Mouse (Mus musculus) thymus, adult 2 months (tissue): ENCODE results near the gene Ccdc180.

Experiments used
- CTCF ChIP-seq: fragments of 200-500 bp; IDR thresholded peaks from 2 replicates; pipeline ENCODE4 v1.5.1; 2012; ENCODE audit warnings: mild to moderate bottlenecking, control low read depth, low read length, moderate library complexity, borderline replicate concordance; ENCODE audit not compliant: control insufficient read depth, poor library complexity, insufficient read depth; ENCODE audit errors: extremely low read depth
- POLR2A ChIP-seq: fragments of 200-500 bp; IDR thresholded peaks from 2 replicates; pipeline ENCODE4 v1.6.1; 2012; ENCODE audit warnings: mild to moderate bottlenecking, low read length, control low read depth, moderate library complexity; ENCODE audit not compliant: control insufficient read depth, poor library complexity, insufficient read depth; ENCODE audit errors: extremely low read depth

GRCm38 (mm10) chr4:45851640-45852051, 38.5 kb upstream of the Ccdc180 start:
- TF ChIP-seq CTCF (no peak), POLR2A (no peak)
